Mouse (Mus musculus) intestine, postnatal 0 days (tissue): ENCODE data around the gene Lsm3. TPM values are rescaled to one million over a fixed set of nuclear protein-coding genes. Genes with fewer than 3 reads are reported as not detected.

Experiments
- ATAC-seq: fragments of 200-750 bp; cut with Nextera tagmentation; 2 replicates; pipeline ENCODE4 v1.8.0; 2017; ENCODE audit warnings: mild to moderate bottlenecking, moderate TSS enrichment, moderate library complexity
- H3K27ac ChIP-seq: fragments of 300-500 bp; sonication (generic); 2 replicates; pipeline ENCODE4 v1.5.1; 2014; ENCODE audit warnings: mild to moderate bottlenecking, low read depth, low read length, moderate library complexity
- H3K27me3 ChIP-seq: fragments of 300-500 bp; sonication (generic); replicated peaks from 2 replicates; pipeline ENCODE4 v1.6.1; 2014; ENCODE audit warnings: low read length, mixed read lengths; ENCODE audit not compliant: control insufficient read depth, insufficient read depth
- H3K36me3 ChIP-seq: fragments of 300-500 bp; sonication (generic); 2 replicates; pipeline ENCODE4 v1.6.1; 2014; ENCODE audit warnings: mild to moderate bottlenecking, moderate library complexity; ENCODE audit not compliant: control insufficient read depth, insufficient read depth
- H3K4me1 ChIP-seq: fragments of 300-500 bp; sonication (generic); replicated peaks from 2 replicates; pipeline ENCODE4 v1.6.1; 2014; ENCODE audit warnings: antibody characterized with exemption, low read length, mixed read lengths; ENCODE audit not compliant: control insufficient read depth, insufficient read depth
- H3K4me2 ChIP-seq: fragments of 300-500 bp; sonication (generic); replicated peaks from 2 replicates; pipeline ENCODE4 v1.6.1; 2014; ENCODE audit warnings: low read depth, mild to moderate bottlenecking, moderate library complexity
- H3K4me3 ChIP-seq: fragments of 300-500 bp; sonication (generic); 2 replicates; pipeline ENCODE4 v1.5.1; 2014; ENCODE audit warnings: low read depth, low read length
- H3K9ac ChIP-seq: fragments of 300-500 bp; sonication (generic); 2 replicates; pipeline ENCODE4 v1.6.1; 2014; ENCODE audit warnings: mild to moderate bottlenecking, low read depth, low read length
- H3K9me3 ChIP-seq: fragments of 300-500 bp; sonication (generic); 2 replicates; pipeline ENCODE4 v1.6.1; 2016; ENCODE audit warnings: mixed run types; ENCODE audit not compliant: control insufficient read depth
- CTCF ChIP-seq: sonication (generic); IDR thresholded peaks from 2 replicates; pipeline ENCODE4 v1.5.1; 2016; ENCODE audit warnings: low read depth, mild to moderate bottlenecking, control low read depth, antibody characterized with exemption, moderate library complexity
- WGBS: fragments of 180-500 bp; shearing (Covaris S2); extraction: QIAGEN DNeasy Blood & Tissue Kit; methylation state at CpG from one replicate; pipeline ENCODE4 v1.1.7; 2014; 5-methylcytosine and 5-hydroxymethylcytosine counted together
- polyA plus RNA-seq: library from polyadenylated mRNA; unstranded; fragments of >200 nt; fragmentation: Nextera tagmentation; extraction: Ambion mirVana; gene quantifications from 2 replicates; pipeline ENCODE4 v1.2.1, GENCODE M21; 2015

Lsm3 gene
- polyA plus RNA-seq, 1 experiment from 2014 or later, result 139 TPM

- ATAC-seq, result no peak
- no peak overlapping the region for H3K27ac ChIP-seq
- H3K4me2 ChIP-seq, result no peak overlapping the region
- H3K9ac ChIP-seq, result no peak overlapping the region
- no peaks in the 10 kb centered on the region for H3K9me3 ChIP-seq
- H3K4me3 ChIP-seq, result no peak overlapping the region
- 42% methylated on average over 6 of the region's 6 CpGs for WGBS
- H3K4me1 ChIP-seq, result peaks cover 11% of the 10 kb centered on the region; the same call in 1 of the 2 replicates
- no peaks in the 10 kb centered on the region for H3K36me3 ChIP-seq
- H3K27me3 ChIP-seq, result no peaks in the 10 kb centered on the region
- no peak for TF ChIP-seq CTCF
These were observed 15.5 kb downstream of the Lsm3 start for GRCm38 (mm10) chr6:91531276-91531675.

- Histone ChIP-seq H3K4me3 (no peak overlapping the region), H3K9me3 (no peaks in the 10 kb centered on the region), H3K4me1 (peaks cover 13% of the 10 kb centered on the region; the same call in 1 of the 2 replicates), H3K36me3 (no peaks in the 10 kb centered on the region), H3K27me3 (no peaks in the 10 kb centered on the region), H3K27ac (no peak overlapping the region), H3K4me2 (no peak overlapping the region), H3K9ac (no peak overlapping the region)
- ATAC-seq, result no peak
- 40% methylated on average over 6 of the region's 6 CpGs for WGBS
- TF ChIP-seq CTCF, result no peak
These were observed 16.9 kb downstream of the Lsm3 start for GRCm38 (mm10) chr6:91532661-91533060.

GRCm38 (mm10) chr6:91533359-91533758 lies 17.6 kb downstream of the Lsm3 start:
- peak; percentile 19; the same call in 1 of the 2 replicates for ATAC-seq
- Histone ChIP-seq H3K4me2 (no peak overlapping the region), H3K4me1 (peaks cover 13% of the 10 kb centered on the region; the same call in 1 of the 2 replicates), H3K36me3 (no peaks in the 10 kb centered on the region), H3K9ac (no peak overlapping the region), H3K27ac (no peak overlapping the region), H3K4me3 (no peak overlapping the region), H3K9me3 (no peaks in the 10 kb centered on the region), H3K27me3 (no peaks in the 10 kb centered on the region)
- no peak for TF ChIP-seq CTCF
- 13% methylated on average over 5 of the region's 5 CpGs for WGBS

- 19% methylated on average over 2 of the region's 2 CpGs for WGBS
- no peak for TF ChIP-seq CTCF
- Histone ChIP-seq H3K27ac (no peak overlapping the region), H3K9ac (no peak overlapping the region), H3K27me3 (no peaks in the 10 kb centered on the region), H3K4me3 (no peak overlapping the region), H3K4me2 (no peak overlapping the region), H3K9me3 (no peaks in the 10 kb centered on the region), H3K36me3 (no peaks in the 10 kb centered on the region), H3K4me1 (peaks cover 13% of the 10 kb centered on the region; the same call in 1 of the 2 replicates)
- no peak for ATAC-seq
These were observed 18.0 kb downstream of the Lsm3 start for GRCm38 (mm10) chr6:91533771-91534170.

- no peaks in the 10 kb centered on the region for H3K36me3 ChIP-seq
- no peaks in the 10 kb centered on the region for H3K27me3 ChIP-seq
- H3K9ac ChIP-seq, result no peak overlapping the region
- H3K4me2 ChIP-seq, result no peak overlapping the region
- no peak overlapping the region for H3K4me3 ChIP-seq
- no peak for TF ChIP-seq CTCF
- H3K9me3 ChIP-seq, result no peaks in the 10 kb centered on the region
- no peak for ATAC-seq
- H3K4me1 ChIP-seq, result peaks cover 13% of the 10 kb centered on the region; the same call in 1 of the 2 replicates
- WGBS, result 73% methylated on average over 4 of the region's 4 CpGs
- no peak overlapping the region for H3K27ac ChIP-seq
These were observed 18.5 kb downstream of the Lsm3 start for GRCm38 (mm10) chr6:91534268-91534667.

- TF ChIP-seq CTCF, result no peak
- no peak overlapping the region for H3K4me2 ChIP-seq
- 77% methylated on average over 3 of the region's 3 CpGs for WGBS
- H3K36me3 ChIP-seq, result no peaks in the 10 kb centered on the region
- no peak overlapping the region for H3K27ac ChIP-seq
- no peak for ATAC-seq
- no peak overlapping the region for H3K4me3 ChIP-seq
- H3K9ac ChIP-seq, result no peak overlapping the region
- peaks cover 13% of the 10 kb centered on the region; the same call in 1 of the 2 replicates for H3K4me1 ChIP-seq
- no peaks in the 10 kb centered on the region for H3K9me3 ChIP-seq
- no peaks in the 10 kb centered on the region for H3K27me3 ChIP-seq
These were observed 19.5 kb downstream of the Lsm3 start for GRCm38 (mm10) chr6:91535231-91535630.
